Mouse (Mus musculus) testis, adult 2 months (tissue): ENCODE results near the gene Cavin2.

ENCODE experiments used
- CTCF ChIP-seq: fragments of 200-500 bp; IDR thresholded peaks from 2 replicates; pipeline ENCODE4 v1.5.1; 2012; ENCODE audit warnings: low read depth, mild to moderate bottlenecking, inconsistent platforms, low read length, moderate library complexity; ENCODE audit not compliant: control insufficient read depth, insufficient read depth, insufficient replicate concordance
- POLR2A ChIP-seq: fragments of 200-500 bp; IDR thresholded peaks from 2 replicates; pipeline ENCODE4 v1.6.1; 2012; ENCODE audit warnings: low read depth, mild to moderate bottlenecking, inconsistent platforms, low read length, moderate library complexity; ENCODE audit not compliant: control insufficient read depth

- no peak for TF ChIP-seq CTCF
- no peak for TF ChIP-seq POLR2A
Observed at GRCm38 (mm10) chr1:51288755-51289619, at the start of gene Cavin2.
